Mouse (Mus musculus) myocyte (in vitro differentiated cells): Measurements from ENCODE around the gene Tceal9.

Experiments used
- CEBPB ChIP-seq: IDR thresholded peaks from 2 replicates; pipeline ENCODE4 v1.6.1; 2011; ENCODE audit warnings: mild to moderate bottlenecking, moderate library complexity; ENCODE audit not compliant: poor library complexity, insufficient read depth, severe bottlenecking
- E2F4 ChIP-seq: IDR thresholded peaks from one replicate; pipeline ENCODE4 v1.6.1; 2011; ENCODE audit warnings: mild to moderate bottlenecking, control low read depth, moderate library complexity; ENCODE audit not compliant: insufficient read depth
- MAX ChIP-seq: IDR thresholded peaks from one replicate; pipeline ENCODE4 v1.6.1; 2011; ENCODE audit warnings: low read depth, mild to moderate bottlenecking, control low read depth
- MYOD1 ChIP-seq, 3 experiments: IDR thresholded peaks; one replicate each; pipeline ENCODE4 v1.6.1; 2011; ENCODE audit warnings: control low read depth in 2 of 3, low read depth in 2 of 3, mild to moderate bottlenecking in 2 of 3, moderate library complexity in 1 of 3; ENCODE audit not compliant: insufficient read length in 2 of 3, control insufficient read depth in 1 of 3
- MYOG ChIP-seq, 3 experiments: IDR thresholded peaks; one replicate each; pipeline ENCODE4 v1.6.1; 2011; ENCODE audit warnings: control low read depth in 2 of 3, low read depth in 2 of 3, mild to moderate bottlenecking in 2 of 3; ENCODE audit not compliant: insufficient read length in 2 of 3, control insufficient read depth in 1 of 3, insufficient read depth in 1 of 3
- POLR2A ChIP-seq: IDR thresholded peaks from one replicate; pipeline ENCODE4 v1.6.1; 2011; ENCODE audit warnings: low read depth, mild to moderate bottlenecking, control low read depth, moderate library complexity; ENCODE audit not compliant: insufficient read length
- POLR2AphosphoS2 ChIP-seq: IDR thresholded peaks from one replicate; pipeline ENCODE4 v1.6.1; 2011; ENCODE audit warnings: low read depth, control low read depth; ENCODE audit not compliant: insufficient read length
- SRF ChIP-seq: IDR thresholded peaks from one replicate; pipeline ENCODE4 v1.6.1; 2011; ENCODE audit warnings: low read depth; ENCODE audit not compliant: control insufficient read depth, insufficient read length
- TCF12 ChIP-seq: IDR thresholded peaks from one replicate; pipeline ENCODE4 v1.6.1; 2011; ENCODE audit warnings: mild to moderate bottlenecking, control low read depth; ENCODE audit not compliant: poor library complexity, insufficient read depth, severe bottlenecking
- TCF3 ChIP-seq: IDR thresholded peaks from one replicate; pipeline ENCODE4 v1.6.1; 2011; ENCODE audit warnings: low read depth, control low read depth; ENCODE audit not compliant: insufficient read length
- USF1 ChIP-seq: IDR thresholded peaks from one replicate; pipeline ENCODE4 v1.6.1; 2011; ENCODE audit warnings: low read depth, mild to moderate bottlenecking, control low read depth, moderate library complexity

DNA sequence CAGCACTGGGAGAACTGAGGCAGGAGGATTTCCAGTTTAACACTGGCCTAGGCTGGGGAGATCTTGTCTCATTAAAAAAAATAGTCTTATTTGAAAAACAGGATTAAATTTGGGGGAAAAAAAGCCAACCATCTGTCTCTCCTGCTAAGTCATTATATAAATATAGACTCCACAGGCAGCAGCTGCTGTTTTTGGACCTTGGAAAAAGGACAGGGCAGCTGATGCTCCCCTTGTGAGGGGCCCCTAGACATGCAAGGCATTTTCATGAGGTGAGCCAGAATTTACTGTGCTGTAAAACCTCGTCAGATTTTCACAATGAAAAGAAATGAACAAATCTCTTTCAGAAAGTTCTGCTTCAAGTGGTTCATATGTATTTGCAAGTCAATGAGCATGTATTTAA lies 28.6 kb upstream of the Tceal9 start:
- TF ChIP-seq POLR2A, result no peak
- no peak for TF ChIP-seq POLR2AphosphoS2
- TF ChIP-seq MYOG (IDR thresholded peaks at IDR 0.05; ENCODE audit: control insufficient read depth in 1 of 3, insufficient read depth in 1 of 3, insufficient read length in 2 of 3, low read depth in 2 of 3), result peak in 2 of 3 experiments; percentile 42 to 79
- no peak for TF ChIP-seq MAX
- TF ChIP-seq TCF12, result peak; percentile 33
- no peak for TF ChIP-seq USF1
- no peak for TF ChIP-seq E2F4
- TF ChIP-seq CEBPB, result no peak
- TF ChIP-seq MYOD1 (IDR thresholded peaks at IDR 0.05; ENCODE audit: control insufficient read depth in 1 of 3, insufficient read length in 2 of 3, low read depth in 2 of 3), result peak; percentile 36 to 57 (median 41)
- no peak for TF ChIP-seq TCF3
- TF ChIP-seq SRF, result no peak
